Mouse (Mus musculus): Measurements from ENCODE around the gene Asgr2. TPM values are rescaled to one million over a fixed set of nuclear protein-coding genes. Genes with fewer than 3 reads are reported as not detected.

Asgr2 gene
- polyA plus RNA-seq, 1 experiment from 2014 or later, result not detected

Other genes starting within 250 kb of the Asgr2 start
- gene Plscr3, start 246.3 kb upstream of the Asgr2 start, polyA plus RNA-seq (2014; fragmentation: Nextera tagmentation; extraction: Ambion mirVana), result 61.7 and 65.3 TPM in 2 replicates
- 0.44 and 0.48 TPM in 2 replicates for gene Tnk1, start 233.9 kb upstream of the Asgr2 start, polyA plus RNA-seq (2014; fragmentation: Nextera tagmentation; extraction: Ambion mirVana)
- not detected in 2 replicates for gene Tmem95, start 214.6 kb upstream of the Asgr2 start, polyA plus RNA-seq (2014; fragmentation: Nextera tagmentation; extraction: Ambion mirVana)
- 3.1 and 3.9 TPM in 2 replicates for gene Kctd11, start 211.2 kb upstream of the Asgr2 start, polyA plus RNA-seq (2014; fragmentation: Nextera tagmentation; extraction: Ambion mirVana)
- gene Acap1, start 197.1 kb upstream of the Asgr2 start, polyA plus RNA-seq (2014; fragmentation: Nextera tagmentation; extraction: Ambion mirVana), result 0.36 and 0.59 TPM in 2 replicates
- gene 2810408A11Rik, start 191.7 kb upstream of the Asgr2 start, polyA plus RNA-seq (2014; fragmentation: Nextera tagmentation; extraction: Ambion mirVana), result 15.3 and 17.8 TPM in 2 replicates
- gene Neurl4, start 191.6 kb upstream of the Asgr2 start, polyA plus RNA-seq (2014; fragmentation: Nextera tagmentation; extraction: Ambion mirVana), result 15.6 and 16.3 TPM in 2 replicates
- 92.2 and 95.8 TPM in 2 replicates for gene Gps2, start 178.8 kb upstream of the Asgr2 start, polyA plus RNA-seq (2014; fragmentation: Nextera tagmentation; extraction: Ambion mirVana)
- gene Eif5a, start 170.7 kb upstream of the Asgr2 start, polyA plus RNA-seq (2014; fragmentation: Nextera tagmentation; extraction: Ambion mirVana), result 1,778 and 1,800 TPM in 2 replicates
- 3.2 and 5.1 TPM in 2 replicates for gene Ybx2, start 156.8 kb upstream of the Asgr2 start, polyA plus RNA-seq (2014; fragmentation: Nextera tagmentation; extraction: Ambion mirVana)
- 6.3 and 7.8 TPM in 2 replicates for gene Slc2a4, start 144.5 kb upstream of the Asgr2 start, polyA plus RNA-seq (2014; fragmentation: Nextera tagmentation; extraction: Ambion mirVana)
- gene Cldn7, start 127.9 kb upstream of the Asgr2 start, polyA plus RNA-seq (2014; fragmentation: Nextera tagmentation; extraction: Ambion mirVana), result 2.3 and 2.7 TPM in 2 replicates
- gene Ctdnep1, start 111.5 kb upstream of the Asgr2 start, polyA plus RNA-seq (2014; fragmentation: Nextera tagmentation; extraction: Ambion mirVana), result 20.7 and 22.6 TPM in 2 replicates
- 150 and 151 TPM in 2 replicates for gene Elp5, start 110.1 kb upstream of the Asgr2 start, polyA plus RNA-seq (2014; fragmentation: Nextera tagmentation; extraction: Ambion mirVana)
- gene Gabarap, start 101.5 kb upstream of the Asgr2 start, polyA plus RNA-seq (2014; fragmentation: Nextera tagmentation; extraction: Ambion mirVana), result 566 and 590 TPM in 2 replicates
- gene Phf23, start 96.9 kb upstream of the Asgr2 start, polyA plus RNA-seq (2014; fragmentation: Nextera tagmentation; extraction: Ambion mirVana), result 51.5 and 53.4 TPM in 2 replicates
- 29.0 and 30.0 TPM in 2 replicates for gene Dvl2, start 92.0 kb upstream of the Asgr2 start, polyA plus RNA-seq (2014; fragmentation: Nextera tagmentation; extraction: Ambion mirVana)
- gene Acadvl, start 77.2 kb upstream of the Asgr2 start, polyA plus RNA-seq (2014; fragmentation: Nextera tagmentation; extraction: Ambion mirVana), result 46.5 and 47.8 TPM in 2 replicates
- gene Dlg4, start 75.7 kb upstream of the Asgr2 start, polyA plus RNA-seq (2014; fragmentation: Nextera tagmentation; extraction: Ambion mirVana), result 11.2 and 15.2 TPM in 2 replicates
- gene Asgr1, start 38.6 kb upstream of the Asgr2 start, polyA plus RNA-seq (2014; fragmentation: Nextera tagmentation; extraction: Ambion mirVana), result 0.23 and 0.51 TPM in 2 replicates
- gene Mgl2, start 37.7 kb downstream of the Asgr2 start, polyA plus RNA-seq (2014; fragmentation: Nextera tagmentation; extraction: Ambion mirVana), result 0.11 and 0.22 TPM in 2 replicates
- gene Clec10a, start 63.6 kb downstream of the Asgr2 start, polyA plus RNA-seq (2014; fragmentation: Nextera tagmentation; extraction: Ambion mirVana), result 0.66 and 0.89 TPM in 2 replicates
- gene Slc16a11, start 120.1 kb downstream of the Asgr2 start, polyA plus RNA-seq (2014; fragmentation: Nextera tagmentation; extraction: Ambion mirVana), result 0.19 and 0.30 TPM in 2 replicates
- 14.9 and 15.8 TPM in 2 replicates for gene Slc16a13, start 128.4 kb downstream of the Asgr2 start, polyA plus RNA-seq (2014; fragmentation: Nextera tagmentation; extraction: Ambion mirVana)
- 4.9 and 5.4 TPM in 2 replicates for gene Bcl6b, start 137.2 kb downstream of the Asgr2 start, polyA plus RNA-seq (2014; fragmentation: Nextera tagmentation; extraction: Ambion mirVana)
- 226 and 232 TPM in 2 replicates for gene 0610010K14Rik, start 145.3 kb downstream of the Asgr2 start, polyA plus RNA-seq (2014; fragmentation: Nextera tagmentation; extraction: Ambion mirVana)
- gene Gm21988, start 147.2 kb downstream of the Asgr2 start, polyA plus RNA-seq (2014; fragmentation: Nextera tagmentation; extraction: Ambion mirVana), result 9.7 and 12.1 TPM in 2 replicates
- gene Rnasek, start 147.2 kb downstream of the Asgr2 start, polyA plus RNA-seq (2014; fragmentation: Nextera tagmentation; extraction: Ambion mirVana), result 126 and 127 TPM in 2 replicates
- 3.2 and 3.4 TPM in 2 replicates for gene Alox12, start 162.7 kb downstream of the Asgr2 start, polyA plus RNA-seq (2014; fragmentation: Nextera tagmentation; extraction: Ambion mirVana)
- gene Alox12e, start 230.0 kb downstream of the Asgr2 start, polyA plus RNA-seq (2014; fragmentation: Nextera tagmentation; extraction: Ambion mirVana), result 0.21 TPM in 1 of 2 replicates, not detected in the other